Comparison of ENCODE assay signal across 28 mouse cellular contexts in genomic region chr17:85847756-85848155, GRCm38 (mm10).
DNase-seq lines count a peak whose midpoint lies in the region; ATAC-seq and TF ChIP-seq lines count a peak whose summit lies in the region.
"Had no signal": no experiment of that assay in that cellular context is flagged by ENCODE, and none has a peak within 500 bp of the region (broad histone marks: within the 10 kb centered on the region; RNA-seq: fewer than 3 reads in every experiment).

No protein-coding gene starts in this region.

- no peak for TF ChIP-seq CTCF in lung, embryonic 14.5 days (IDR thresholded peaks at IDR 0.05; ENCODE audit: low read depth)
- no peak for TF ChIP-seq CTCF in liver, postnatal 0 days (IDR thresholded peaks at IDR 0.05; ENCODE audit: low read depth)

- H3K4me1 ChIP-seq in lung, embryonic 14.5 days (ENCODE audit: insufficient read depth), result no peaks in the 10 kb centered on the region
- H3K4me1 ChIP-seq in embryonic facial prominence, embryonic 14.5 days (ENCODE audit: control insufficient read depth, insufficient read depth, low read length), result peaks cover 9% of the 10 kb centered on the region; the same call in 1 of the 2 replicates
- no peaks in the 10 kb centered on the region for H3K4me1 ChIP-seq in liver, postnatal 0 days (ENCODE audit: insufficient read depth)
- H3K4me1 ChIP-seq: liver, embryonic 12.5 days; megakaryocyte, embryonic 14.5 days; neural tube, embryonic 12.5 days; stomach, embryonic 15.5 days had no signal

- no peak for TF ChIP-seq EP300 in liver, postnatal 0 days (IDR thresholded peaks at IDR 0.05; ENCODE audit: low read depth)

- no peak overlapping the region for H3K4me2 ChIP-seq in lung, embryonic 14.5 days
- no peak overlapping the region for H3K4me2 ChIP-seq in embryonic facial prominence, embryonic 14.5 days (ENCODE audit: low read depth, low read length)
- no peak overlapping the region for H3K4me2 ChIP-seq in liver, postnatal 0 days (ENCODE audit: low read depth, low read length)
- H3K4me2 ChIP-seq: embryonic facial prominence, embryonic 15.5 days; hindbrain, embryonic 14.5 days; liver, embryonic 12.5 days; neural tube, embryonic 12.5 days; stomach, embryonic 15.5 days had no signal

- no peak overlapping the region for H3K4me3 ChIP-seq in lung, embryonic 14.5 days (ENCODE audit: low read depth, low read length)
- H3K4me3 ChIP-seq in embryonic facial prominence, embryonic 14.5 days (ENCODE audit: low read depth, low read length), result no peak overlapping the region
- no peak overlapping the region for H3K4me3 ChIP-seq in liver, postnatal 0 days (ENCODE audit: low read depth, low read length)
- H3K4me3 ChIP-seq: embryonic facial prominence, embryonic 15.5 days; liver, embryonic 12.5 days; megakaryocyte, embryonic 14.5 days; neural tube, embryonic 12.5 days; stomach, embryonic 15.5 days had no signal

- H3K9me3 ChIP-seq in lung, embryonic 14.5 days (ENCODE audit: low read depth, low read length), result no peaks in the 10 kb centered on the region
- H3K9me3 ChIP-seq in embryonic facial prominence, embryonic 14.5 days (ENCODE audit: control insufficient read depth, low read length), result 0 out of 2 replicates have a peak, but pooled peaks cover 4% of the 10 kb centered on the region
- no peaks in the 10 kb centered on the region for H3K9me3 ChIP-seq in liver, postnatal 0 days (ENCODE audit: low read length)
- H3K9me3 ChIP-seq: embryonic facial prominence, embryonic 15.5 days; liver, embryonic 12.5 days; neural tube, embryonic 12.5 days; stomach, embryonic 15.5 days had no signal

- no peaks in the 10 kb centered on the region for H3K27me3 ChIP-seq in lung, embryonic 14.5 days (ENCODE audit: insufficient read depth, low read length)
- no peaks in the 10 kb centered on the region for H3K27me3 ChIP-seq in embryonic facial prominence, embryonic 14.5 days (replicated peaks; ENCODE audit: control insufficient read depth, insufficient read depth, low read length)
- H3K27me3 ChIP-seq in liver, postnatal 0 days (ENCODE audit: insufficient read depth, low read length), result no peaks in the 10 kb centered on the region
- H3K27me3 ChIP-seq: embryonic facial prominence, embryonic 15.5 days; liver, embryonic 12.5 days; neural tube, embryonic 12.5 days; stomach, embryonic 15.5 days had no signal

- 41% methylated on average over 7 of the region's 7 CpGs for WGBS in lung, embryonic 14.5 days
- 14% methylated on average over 7 of the region's 7 CpGs for WGBS in embryonic facial prominence, embryonic 14.5 days
- 87% methylated on average over 7 of the region's 7 CpGs for WGBS in liver, postnatal 0 days (ENCODE audit: insufficient replicate concordance)

- H3K36me3 ChIP-seq in lung, embryonic 14.5 days (ENCODE audit: insufficient read depth), result no peaks in the 10 kb centered on the region
- no peaks in the 10 kb centered on the region for H3K36me3 ChIP-seq in embryonic facial prominence, embryonic 14.5 days (ENCODE audit: control insufficient read depth, insufficient read depth, low read length)
- no peaks in the 10 kb centered on the region for H3K36me3 ChIP-seq in liver, postnatal 0 days (replicated peaks; ENCODE audit: insufficient read depth, low read length)
- H3K36me3 ChIP-seq: embryonic facial prominence, embryonic 15.5 days; liver, embryonic 12.5 days; neural tube, embryonic 12.5 days; stomach, embryonic 15.5 days had no signal

- H3K27ac ChIP-seq in lung, embryonic 14.5 days (ENCODE audit: low read depth), result no peak overlapping the region
- H3K27ac ChIP-seq in embryonic facial prominence, embryonic 14.5 days (replicated peaks; ENCODE audit: low read depth, low read length), result no peak overlapping the region
- no peak overlapping the region for H3K27ac ChIP-seq in liver, postnatal 0 days (ENCODE audit: low read depth)
- H3K27ac ChIP-seq: embryonic facial prominence, embryonic 15.5 days; hindbrain, embryonic 14.5 days; liver, embryonic 12.5 days; neural tube, embryonic 12.5 days; stomach, embryonic 15.5 days had no signal

- DNase-seq in embryo, embryonic 10 days (ENCODE audit: low spot score), result peak; percentile 68
- no peak for DNase-seq in embryo, embryonic 9.5 days (ENCODE audit: extremely low spot score)
- peak; percentile 42 for DNase-seq in lung, embryonic 14.5 days
- DNase-seq in lung, postnatal 4 days, result no peak
- DNase-seq in embryonic facial prominence, embryonic 14.5 days (ENCODE audit: low spot score), result peak; percentile 61
- DNase-seq in mesoderm, embryonic 11.5 days (ENCODE audit: low read depth, low spot score), result peak; percentile 70
- no peak for DNase-seq in layer of hippocampus, postnatal 10 days (ENCODE audit: low spot score in 2 of 2)
- DNase-seq in liver, postnatal 0 days, result no peak
- DNase-seq: adrenal gland, postnatal 10 days; cerebellum, adult 2 months; cerebellum, postnatal 25 days; gastrocnemius, postnatal 14 days; heart, adult 18-20 months; kidney, adult 2 months; kidney, postnatal 36 days; left cerebral cortex, postnatal 4 days; lung, adult 2 months; retina, postnatal 1 day; thymus, postnatal 25 days had no signal

- ATAC-seq in lung, embryonic 14.5 days (ENCODE audit: insufficient read depth), result peak; percentile 31; the same call in 1 of the 2 replicates
- no peak for ATAC-seq in embryonic facial prominence, embryonic 14.5 days (ENCODE audit: low read depth)
- no peak for ATAC-seq in liver, postnatal 0 days
- ATAC-seq: activated CD4-positive, CD25-positive, alpha-beta regulatory T cell, adult 4 months; forebrain, embryonic 16.5 days; inflammation-experienced regulatory T-cells, adult 6 months; liver, embryonic 12.5 days had no signal

- H3K9ac ChIP-seq in lung, embryonic 14.5 days, result no peak overlapping the region
- no peak overlapping the region for H3K9ac ChIP-seq in embryonic facial prominence, embryonic 14.5 days (ENCODE audit: low read depth, low read length)
- H3K9ac ChIP-seq in liver, postnatal 0 days (replicated peaks), result no peak overlapping the region
- H3K9ac ChIP-seq: embryonic facial prominence, embryonic 15.5 days; hindbrain, embryonic 14.5 days; liver, embryonic 12.5 days; neural tube, embryonic 12.5 days; stomach, embryonic 15.5 days had no signal

Comparison
In these comparisons a context has a peak if more than half of its experiments do, and no peak if none do; other contexts are left out.
1. DNase-seq: peak in embryo, embryonic 10 days (single experiment), lung, embryonic 14.5 days (single experiment), embryonic facial prominence, embryonic 14.5 days (single experiment) and mesoderm, embryonic 11.5 days (single experiment); none in embryo, embryonic 9.5 days (single experiment), lung, postnatal 4 days (0 of 2), layer of hippocampus, postnatal 10 days (0 of 2) and liver, postnatal 0 days (single experiment).